Comparison of ENCODE assay signal across 25 mouse cellular contexts in genomic region chr10:100036021-100036420, GRCm38 (mm10).
"Had no signal": no experiment of that assay in that cellular context is flagged by ENCODE, and none has a peak within 500 bp of the region (broad histone marks: within the 10 kb centered on the region; RNA-seq: fewer than 3 reads in every experiment).

No protein-coding gene starts in this region.

- H3K9ac ChIP-seq: heart, embryonic 13.5 days; heart, embryonic 15.5 days; hindbrain, embryonic 13.5 days; hindbrain, embryonic 15.5 days; intestine, embryonic 15.5 days; kidney, embryonic 15.5 days; limb, embryonic 13.5 days; limb, embryonic 15.5 days; liver, embryonic 12.5 days; liver, embryonic 14.5 days had no signal

- DNase-seq: gastrocnemius, postnatal 14 days; gastrocnemius, postnatal 36 days; heart, adult 18-20 months; heart, postnatal 14 days; heart, postnatal 36 days; kidney, adult 11 months; kidney, adult 2 months; kidney, adult 9 months; kidney, postnatal 14 days; kidney, postnatal 36 days; layer of hippocampus, adult 9-11 months; layer of hippocampus, postnatal 36 days; left cerebral cortex, postnatal 4 days had no signal

- H3K27ac ChIP-seq: heart, embryonic 13.5 days; heart, embryonic 15.5 days; hindbrain, embryonic 13.5 days; hindbrain, embryonic 15.5 days; hindbrain, postnatal 0 days; intestine, embryonic 15.5 days; kidney, embryonic 15.5 days; kidney, postnatal 0 days; limb, embryonic 13.5 days; limb, embryonic 15.5 days; liver, embryonic 12.5 days; liver, embryonic 14.5 days had no signal

- ATAC-seq: hindbrain, postnatal 0 days; intestine, embryonic 15.5 days; liver, embryonic 12.5 days had no signal

- H3K4me1 ChIP-seq: hindbrain, embryonic 13.5 days; hindbrain, embryonic 15.5 days had no signal

- H3K36me3 ChIP-seq: heart, embryonic 13.5 days; heart, embryonic 15.5 days; hindbrain, embryonic 13.5 days; hindbrain, embryonic 15.5 days; intestine, embryonic 15.5 days; kidney, embryonic 15.5 days; limb, embryonic 13.5 days; limb, embryonic 15.5 days; liver, embryonic 12.5 days had no signal

- H3K9me3 ChIP-seq: heart, embryonic 13.5 days; heart, embryonic 15.5 days; hindbrain, embryonic 13.5 days; hindbrain, embryonic 15.5 days; intestine, embryonic 15.5 days; kidney, embryonic 15.5 days; limb, embryonic 13.5 days; limb, embryonic 15.5 days; liver, embryonic 12.5 days had no signal

- H3K4me3 ChIP-seq: heart, embryonic 13.5 days; heart, embryonic 15.5 days; hindbrain, embryonic 13.5 days; hindbrain, embryonic 15.5 days; intestine, embryonic 15.5 days; kidney, embryonic 15.5 days; limb, embryonic 13.5 days; limb, embryonic 15.5 days; liver, embryonic 12.5 days had no signal

- H3K4me2 ChIP-seq: heart, embryonic 13.5 days; heart, embryonic 15.5 days; hindbrain, embryonic 13.5 days; hindbrain, embryonic 15.5 days; intestine, embryonic 15.5 days; kidney, embryonic 15.5 days; limb, embryonic 13.5 days; limb, embryonic 15.5 days; liver, embryonic 12.5 days had no signal

- H3K27me3 ChIP-seq: heart, embryonic 13.5 days; heart, embryonic 15.5 days; hindbrain, embryonic 13.5 days; hindbrain, embryonic 15.5 days; intestine, embryonic 15.5 days; kidney, embryonic 15.5 days; limb, embryonic 13.5 days; limb, embryonic 15.5 days; liver, embryonic 12.5 days had no signal
